Mouse (Mus musculus) lung, postnatal 10 days (tissue): ENCODE data around the gene Gm10188.

Source experiments
- DNase-seq: peaks from one replicate; pipeline ENCODE4 v3.0.0; 2021

The Gm10188 gene

DNA sequence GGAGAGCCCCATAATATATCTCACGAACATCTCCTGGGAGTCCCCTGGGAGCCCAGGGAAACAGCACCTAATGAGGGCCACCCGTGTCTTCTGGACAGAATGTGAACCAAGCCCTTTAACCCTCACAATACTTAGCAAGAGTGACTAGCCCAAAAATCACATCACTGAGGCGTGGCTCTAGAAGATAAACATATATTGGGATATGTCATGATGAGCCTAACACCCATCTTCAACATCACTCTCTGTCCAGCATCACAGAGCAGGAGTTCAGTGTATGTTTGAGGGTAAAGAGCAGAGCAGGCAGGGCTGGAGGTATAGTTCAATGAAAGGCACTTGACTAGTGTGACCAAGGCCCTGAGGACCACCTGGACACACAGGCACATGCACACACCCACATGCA is at the start of gene Gm10188:
Gene Gm10188, minus strand, starts transcription at position 101 of the 400 bp plus-strand sequence.
- no peak for DNase-seq

DNA sequence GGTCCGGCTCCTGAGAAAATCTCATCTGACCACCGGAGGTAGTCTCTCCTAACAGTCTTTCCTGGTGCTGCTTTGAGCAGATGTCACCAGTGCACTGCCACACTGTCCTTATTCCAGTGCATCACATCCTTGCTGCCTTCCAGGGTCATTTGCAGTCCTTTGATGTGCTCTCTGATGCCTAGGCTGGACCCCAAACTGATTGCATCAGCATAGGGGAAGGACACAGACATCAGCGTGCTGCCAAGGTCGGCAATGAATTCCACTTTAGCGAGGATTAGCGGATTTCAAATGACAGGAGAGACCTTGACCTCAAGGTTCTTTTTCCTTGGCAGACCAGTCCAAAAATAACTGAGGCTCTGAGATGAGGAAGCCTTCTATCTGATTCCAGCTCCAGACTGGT is 47.6 kb upstream of the Gm10188 start:
- no peak for DNase-seq

GRCm38 (mm10) chr1:132276694-132277093 is 47.1 kb upstream of the Gm10188 start:
- no peak for DNase-seq

- DNase-seq = no peak
Measured at GRCm38 (mm10) chr1:132271237-132271636, 41.7 kb upstream of the Gm10188 start.

GRCm38 (mm10) chr1:132268418-132269060 is 39.0 kb upstream of the Gm10188 start:
- DNase-seq = no peak

- DNase-seq = no peak
Measured at GRCm38 (mm10) chr1:132267959-132268358, 38.4 kb upstream of the Gm10188 start.

- DNase-seq = peak; percentile 69
Measured at GRCm38 (mm10) chr1:132266791-132267557, 37.4 kb upstream of the Gm10188 start.

- DNase-seq = no peak
Measured at GRCm38 (mm10) chr1:132265936-132266335, 36.4 kb upstream of the Gm10188 start.

GRCm38 (mm10) chr1:132265211-132265859 is 35.8 kb upstream of the Gm10188 start:
- DNase-seq = peak; percentile 66

- no peak for DNase-seq
Measured at GRCm38 (mm10) chr1:132264577-132264976, 35.0 kb upstream of the Gm10188 start.

GRCm38 (mm10) chr1:132263618-132264017 is 34.1 kb upstream of the Gm10188 start:
- DNase-seq = no peak

- peak; percentile 51 for DNase-seq
Measured at GRCm38 (mm10) chr1:132261058-132261457, 31.5 kb upstream of the Gm10188 start.

DNA sequence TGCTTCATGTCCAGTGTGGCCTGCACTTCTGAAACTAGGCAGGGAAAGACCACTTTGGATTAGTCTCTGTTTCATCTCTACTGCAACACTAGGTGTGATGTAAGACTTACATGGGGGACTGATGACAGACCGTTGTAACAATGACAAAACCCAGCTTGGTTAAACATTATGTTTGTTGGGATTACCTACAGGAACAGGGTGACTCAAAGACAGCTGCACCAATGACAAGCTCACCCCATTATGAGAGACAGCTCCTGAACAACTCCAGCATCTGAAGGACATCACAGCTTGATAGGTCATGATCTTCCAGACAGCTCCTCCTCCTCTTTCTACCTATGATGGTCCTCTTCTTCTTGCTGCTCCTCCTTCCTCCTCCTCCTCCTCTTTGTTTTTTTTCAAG is 30.8 kb upstream of the Gm10188 start:
- peak; percentile 50 for DNase-seq

- DNase-seq = no peak
Measured at GRCm38 (mm10) chr1:132254467-132254866, 24.9 kb upstream of the Gm10188 start.

DNA sequence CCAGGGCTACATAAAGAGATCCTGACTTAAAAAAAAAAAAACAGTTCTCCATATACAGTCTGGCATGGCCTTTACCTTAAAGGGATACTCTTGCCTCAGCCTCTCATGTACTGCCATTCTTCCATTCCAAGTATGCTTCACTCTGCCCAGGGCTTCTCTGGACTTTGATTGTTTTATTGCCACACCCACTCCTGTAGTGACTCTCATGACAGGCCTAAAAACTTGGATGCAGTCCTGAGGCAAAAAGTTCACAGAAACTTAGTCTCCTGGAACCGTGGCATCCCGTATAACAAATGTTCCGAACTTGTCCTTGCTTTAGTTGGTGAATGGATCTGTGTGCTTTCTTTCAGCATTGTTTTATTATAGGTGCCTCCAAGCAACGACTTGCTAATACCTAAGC is 17.1 kb upstream of the Gm10188 start:
- no peak for DNase-seq

- DNase-seq = peak; percentile 62
Measured at GRCm38 (mm10) chr1:132246137-132246536, 16.6 kb upstream of the Gm10188 start.

- DNase-seq = no peak
Measured at GRCm38 (mm10) chr1:132245010-132245409, 15.4 kb upstream of the Gm10188 start.

DNA sequence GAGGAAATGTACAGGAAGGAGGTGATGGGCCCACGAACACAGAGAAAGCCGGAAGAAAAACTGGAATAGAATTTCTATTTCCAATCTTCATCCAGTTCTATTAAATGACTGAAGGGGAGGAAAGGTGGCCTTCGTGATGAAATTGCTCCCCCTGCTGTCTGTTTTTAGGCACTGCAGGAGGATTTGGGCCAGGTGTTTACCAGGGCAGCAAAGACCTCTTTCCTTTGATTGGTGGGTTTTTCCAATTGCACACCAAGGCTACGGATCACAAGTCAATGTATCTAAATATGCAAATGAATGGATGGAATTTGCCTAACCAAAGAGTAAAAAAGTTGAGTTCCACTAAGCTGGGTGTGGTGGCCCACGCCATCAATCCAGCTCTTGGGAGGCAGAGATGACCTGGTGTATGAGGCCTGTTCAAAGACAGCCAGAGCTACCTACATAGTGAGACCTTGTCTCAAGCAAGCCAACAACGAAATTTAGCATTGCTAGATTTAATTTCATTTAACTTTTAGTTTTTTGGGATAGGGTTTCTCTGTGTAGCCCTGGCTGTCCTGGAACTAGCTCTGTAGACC is 8.1 kb upstream of the Gm10188 start:
- peak; percentile 77 for DNase-seq

GRCm38 (mm10) chr1:132234757-132235273 is 5.2 kb upstream of the Gm10188 start:
- DNase-seq = no peak

GRCm38 (mm10) chr1:132233566-132233965 is 4.0 kb upstream of the Gm10188 start:
- peak; percentile 70 for DNase-seq

DNA sequence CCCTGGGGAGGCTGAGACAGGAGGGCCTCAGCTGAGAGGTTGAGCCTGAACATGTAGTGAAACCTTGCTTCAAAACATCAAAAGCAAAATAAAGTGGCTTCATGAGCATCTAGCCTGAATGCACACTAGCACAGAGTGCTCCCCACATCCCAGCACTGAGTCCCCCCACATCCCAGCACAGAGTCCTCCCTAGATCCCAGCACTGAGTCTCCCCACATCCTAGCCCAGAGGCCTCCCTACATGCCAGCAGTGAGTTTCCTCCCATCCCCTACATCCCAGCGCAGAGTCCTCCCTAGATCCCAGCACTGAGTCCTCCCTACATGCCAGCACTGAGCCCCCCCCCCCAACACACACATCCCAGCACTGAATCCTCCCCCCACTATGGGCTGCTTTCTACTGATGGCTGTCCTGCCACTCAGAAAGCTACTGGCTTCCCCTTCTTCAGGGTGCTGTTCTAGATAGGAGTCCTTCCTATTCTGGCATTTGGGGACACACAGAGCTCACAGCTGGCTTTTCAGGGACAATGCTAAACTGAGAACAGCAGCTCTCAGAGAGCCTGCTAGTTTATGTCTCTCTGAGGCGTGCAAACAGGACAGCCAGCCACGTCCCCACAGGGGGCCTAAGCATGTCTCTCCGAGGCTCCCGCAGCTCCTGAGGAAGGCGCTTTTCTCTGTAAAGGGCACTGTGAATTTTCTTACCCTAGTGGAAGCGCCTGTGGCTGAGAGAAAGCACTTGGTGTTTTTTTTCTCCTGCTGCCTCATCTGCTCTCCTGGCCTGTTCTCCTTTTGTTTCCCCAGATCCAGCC is 2.1 kb upstream of the Gm10188 start:
- no peak for DNase-seq

- peak; percentile 41 for DNase-seq
Measured at GRCm38 (mm10) chr1:132226297-132227080, 3.1 kb downstream of the Gm10188 start.
